In genomic region chr11:109395291-109395690, GRCm38 (mm10) we compare ENCODE assay signal across 34 mouse cellular contexts. TPM values are rescaled to one million over a fixed set of nuclear protein-coding genes. Genes with fewer than 3 reads are reported as not detected.
DNase-seq lines count a peak whose midpoint lies in the region; TF ChIP-seq lines count a peak whose summit lies in the region.
"Had no signal": no experiment of that assay in that cellular context is flagged by ENCODE, and none has a peak within 500 bp of the region (broad histone marks: within the 10 kb centered on the region; RNA-seq: fewer than 3 reads in every experiment).

No protein-coding gene starts in this region.

- peak overlapping the region; percentile 60; the same call in 1 of the 2 replicates for H3K27ac ChIP-seq in kidney, adult 2 months (ENCODE audit: insufficient read depth, low read depth, low read length)
- H3K27ac ChIP-seq in bone marrow macrophage, adult 2 months (ENCODE audit: insufficient read depth, low read depth, low read length) = peak overlapping the region; percentile 67
- H3K27ac ChIP-seq: embryonic facial prominence, embryonic 10.5 days; embryonic facial prominence, embryonic 15.5 days; heart, embryonic 13.5 days; hindbrain, embryonic 14.5 days; liver, embryonic 15.5 days; midbrain, embryonic 12.5 days; neural tube, embryonic 13.5 days had no signal

- DNase-seq in kidney, adult 2 months = peak; percentile 73
- no peak for DNase-seq in kidney, postnatal 14 days
- peak; percentile 31 for DNase-seq in fat pad, adult 2 months (ENCODE audit: extremely low read depth, low read depth, low spot score)
- peak; percentile 27 to 68 for DNase-seq in kidney, postnatal 25 days
- DNase-seq in T-cell, adult 2 months (ENCODE audit: low spot score) = no peak
- no peak for DNase-seq in adrenal gland, adult 18-20 months (ENCODE audit: low spot score in 2 of 2)
- DNase-seq: cerebellum, adult 2 months; cerebellum, postnatal 14 days; heart, adult 2 months; heart, postnatal 10 days; layer of hippocampus, postnatal 36 days; left cerebral cortex, postnatal 4 days; lung, postnatal 4 days; right cerebral cortex, postnatal 14 days; thymus, postnatal 4 days had no signal

- no peak for TF ChIP-seq POLR2A in kidney, adult 2 months (IDR thresholded peaks at IDR 0.05; ENCODE audit: low read depth, low read length)
- TF ChIP-seq POLR2A in bone marrow macrophage, adult 2 months (IDR thresholded peaks at IDR 0.05; ENCODE audit: borderline replicate concordance, low read depth, low read length) = no peak

- 62% methylated on average over 9 of the region's 9 CpGs for WGBS in kidney, adult 2 months

- no peak overlapping the region for H3K4me3 ChIP-seq in kidney, adult 2 months (ENCODE audit: insufficient read depth, low read depth, low read length)
- H3K4me3 ChIP-seq in bone marrow macrophage, adult 2 months (ENCODE audit: insufficient read depth, low read length) = no peak overlapping the region
- H3K4me3 ChIP-seq: embryonic facial prominence, embryonic 10.5 days; embryonic facial prominence, embryonic 15.5 days; heart, adult 2 months; heart, embryonic 13.5 days; liver, embryonic 15.5 days; megakaryocyte, embryonic 14.5 days; midbrain, embryonic 12.5 days; neural tube, embryonic 13.5 days had no signal

- TF ChIP-seq CTCF in kidney, adult 2 months (conservative IDR thresholded peaks at IDR 0.05; ENCODE audit: insufficient read depth, insufficient read length, low read depth, low read length) = no peak
- no peak for TF ChIP-seq CTCF in bone marrow macrophage, adult 2 months (IDR thresholded peaks at IDR 0.05; ENCODE audit: low read depth, low read length)

- H3K36me3 ChIP-seq in kidney, adult 2 months (ENCODE audit: control insufficient read depth, insufficient read depth, low read length) = no peaks in the 10 kb centered on the region; the same call in 1 of the 2 replicates

- peaks cover 14% of the 10 kb centered on the region; the same call in 1 of the 2 replicates for H3K4me1 ChIP-seq in kidney, adult 2 months (ENCODE audit: control insufficient read depth, insufficient read depth, low read length)
- peaks cover 39% of the 10 kb centered on the region for H3K4me1 ChIP-seq in bone marrow macrophage, adult 2 months (ENCODE audit: control insufficient read depth, insufficient read depth, low read length)
- H3K4me1 ChIP-seq: embryonic facial prominence, embryonic 15.5 days; midbrain, embryonic 12.5 days had no signal

- H3K27me3 ChIP-seq in kidney, adult 2 months (replicated peaks; ENCODE audit: control insufficient read depth, insufficient read depth, low read length) = no peaks in the 10 kb centered on the region
- H3K27me3 ChIP-seq: embryonic facial prominence, embryonic 15.5 days; heart, embryonic 13.5 days; liver, embryonic 15.5 days; megakaryocyte, embryonic 14.5 days; midbrain, embryonic 12.5 days; neural tube, embryonic 13.5 days had no signal

RNA-seq across cellular contexts. Expression of gene 9930022D16Rik, which starts 18.4 kb away (rescaled TPM):
- polyA plus RNA-seq in kidney, adult 2 months (2012; rRNA removed) = not detected in 2 replicates
- polyA plus RNA-seq in bone marrow macrophage, adult 2 months (2012; ENCODE audit: insufficient read depth, insufficient read length, missing spikeins) = 0.40 and 0.49 TPM in 2 replicates
- total RNA-seq in adrenal gland, adult 18-20 months (2021) = not detected
- total RNA-seq: adrenal gland, adult 2 months; adrenal gland, postnatal 36 days; gastrocnemius, postnatal 4 days; heart, adult 2 months; heart, postnatal 10 days; layer of hippocampus, postnatal 36 days; left cerebral cortex, postnatal 4 days had no signal
- polyA plus RNA-seq: adrenal gland, adult 2 months; cerebellum, adult 2 months; embryonic facial prominence, embryonic 10.5 days; embryonic facial prominence, embryonic 15.5 days; forebrain, embryonic 14.5 days; heart, adult 2 months; heart, embryonic 13.5 days; hindbrain, embryonic 14.5 days; large intestine, adult 2 months; limb, embryonic 14.5 days; liver, embryonic 15.5 days; lung, embryonic 16.5 days; midbrain, embryonic 12.5 days; neural tube, embryonic 13.5 days; small intestine, adult 2 months; stomach, embryonic 14.5 days; testis, adult 2 months had no signal

RNA-seq across cellular contexts. Expression of gene Amz2, which starts 30.5 kb away (rescaled TPM):
- 42.5 and 47.2 TPM in 2 replicates for polyA plus RNA-seq in kidney, adult 2 months (2012; rRNA removed)
- 32.5 and 35.5 TPM in 2 replicates for polyA plus RNA-seq in bone marrow macrophage, adult 2 months (2012; ENCODE audit: insufficient read depth, insufficient read length, missing spikeins)
- total RNA-seq in adrenal gland, adult 18-20 months (2021) = 10 to 100 TPM; 39.7 to 40.8 TPM

RNA-seq across cellular contexts. Expression of gene Gna13, which starts 32.7 kb away (rescaled TPM):
- 26.6 and 27.8 TPM in 2 replicates for polyA plus RNA-seq in kidney, adult 2 months (2012; rRNA removed)
- polyA plus RNA-seq in bone marrow macrophage, adult 2 months (2012; ENCODE audit: insufficient read depth, insufficient read length, missing spikeins) = 77.0 and 84.9 TPM in 2 replicates
- total RNA-seq in adrenal gland, adult 18-20 months (2021) = 10 to 100 TPM; 64.8 to 74.8 TPM

Comparison
In these comparisons a context has a peak if more than half of its experiments do, and no peak if none do; other contexts are left out.
1. DNase-seq: peak in kidney, adult 2 months (single experiment), fat pad, adult 2 months (single experiment) and kidney, postnatal 25 days (2 of 2); none in kidney, postnatal 14 days (single experiment), T-cell, adult 2 months (single experiment) and adrenal gland, adult 18-20 months (0 of 2).